Mouse (Mus musculus): Measurements from ENCODE around the gene Cldn4.

- TF ChIP-seq POLR2A (IDR thresholded peaks at IDR 0.05; ENCODE audit: borderline replicate concordance, extremely low read depth, low read depth, low read length) (no peak), CTCF (IDR thresholded peaks at IDR 0.05; ENCODE audit: insufficient read depth, low read length) (no peak)
Measured at GRCm38 (mm10) chr5:134973526-134973925, 26.8 kb upstream of the Cldn4 start.
